Mouse (Mus musculus): ENCODE data around the gene Sbk1.

Gene Sbk1

GRCm38 (mm10) chr7:126271712-126272683 is at the start of gene Sbk1:
Gene Sbk1 (plus strand): TSS chr7:126272619.
- peak; percentile 49 for DNase-seq (ENCODE audit: low spot score)

- DNase-seq (ENCODE audit: low spot score): no peak
Measured at GRCm38 (mm10) chr7:126222753-126223152, 49.7 kb upstream of the Sbk1 start.

- DNase-seq (ENCODE audit: low spot score): no peak
Measured at GRCm38 (mm10) chr7:126226136-126226535, 46.3 kb upstream of the Sbk1 start.

- DNase-seq (ENCODE audit: low spot score): no peak
Measured at GRCm38 (mm10) chr7:126230357-126231148, 41.9 kb upstream of the Sbk1 start.

- no peak for DNase-seq (ENCODE audit: low spot score)
Measured at GRCm38 (mm10) chr7:126232345-126233071, 39.9 kb upstream of the Sbk1 start.

GRCm38 (mm10) chr7:126234611-126235010 is 37.8 kb upstream of the Sbk1 start:
- DNase-seq (ENCODE audit: low spot score): no peak

- no peak for DNase-seq (ENCODE audit: low spot score)
Measured at GRCm38 (mm10) chr7:126236083-126236793, 36.2 kb upstream of the Sbk1 start.

- no peak for DNase-seq (ENCODE audit: low spot score)
Measured at GRCm38 (mm10) chr7:126236794-126237192, 35.6 kb upstream of the Sbk1 start.

GRCm38 (mm10) chr7:126240814-126241360 is 31.5 kb upstream of the Sbk1 start:
- peak; percentile 22 for DNase-seq (ENCODE audit: low spot score)

GRCm38 (mm10) chr7:126244168-126244750 is 28.2 kb upstream of the Sbk1 start:
- no peak for DNase-seq (ENCODE audit: low spot score)

GRCm38 (mm10) chr7:126248088-126248487 is 24.3 kb upstream of the Sbk1 start:
- DNase-seq (ENCODE audit: low spot score): no peak

- DNase-seq (ENCODE audit: low spot score): no peak
Measured at GRCm38 (mm10) chr7:126248641-126249141, 23.7 kb upstream of the Sbk1 start.

- DNase-seq (ENCODE audit: low spot score): no peak
Measured at GRCm38 (mm10) chr7:126249146-126249545, 23.3 kb upstream of the Sbk1 start.

GRCm38 (mm10) chr7:126249986-126250385 is 22.4 kb upstream of the Sbk1 start:
- no peak for DNase-seq (ENCODE audit: low spot score)

- DNase-seq (ENCODE audit: low spot score): no peak
Measured at GRCm38 (mm10) chr7:126250481-126250880, 21.9 kb upstream of the Sbk1 start.

GRCm38 (mm10) chr7:126251698-126252097 is 20.7 kb upstream of the Sbk1 start:
- no peak for DNase-seq (ENCODE audit: low spot score)

GRCm38 (mm10) chr7:126252230-126252629 is 20.2 kb upstream of the Sbk1 start:
- DNase-seq (ENCODE audit: low spot score): no peak

GRCm38 (mm10) chr7:126260280-126261210 is 11.9 kb upstream of the Sbk1 start:
- DNase-seq (ENCODE audit: low spot score): peak; percentile 62

- peak; percentile 28 for DNase-seq (ENCODE audit: low spot score)
Measured at GRCm38 (mm10) chr7:126261823-126262222, 10.6 kb upstream of the Sbk1 start.
